Mouse (Mus musculus) thymus, postnatal 36 days (tissue): ENCODE results near the gene Oxgr1.

Experiments used
- DNase-seq, 2 experiments: peaks; one replicate each; pipeline ENCODE4 v3.0.0; 2022; ENCODE audit warnings: mixed read lengths in 2 of 2

The Oxgr1 gene

DNA sequence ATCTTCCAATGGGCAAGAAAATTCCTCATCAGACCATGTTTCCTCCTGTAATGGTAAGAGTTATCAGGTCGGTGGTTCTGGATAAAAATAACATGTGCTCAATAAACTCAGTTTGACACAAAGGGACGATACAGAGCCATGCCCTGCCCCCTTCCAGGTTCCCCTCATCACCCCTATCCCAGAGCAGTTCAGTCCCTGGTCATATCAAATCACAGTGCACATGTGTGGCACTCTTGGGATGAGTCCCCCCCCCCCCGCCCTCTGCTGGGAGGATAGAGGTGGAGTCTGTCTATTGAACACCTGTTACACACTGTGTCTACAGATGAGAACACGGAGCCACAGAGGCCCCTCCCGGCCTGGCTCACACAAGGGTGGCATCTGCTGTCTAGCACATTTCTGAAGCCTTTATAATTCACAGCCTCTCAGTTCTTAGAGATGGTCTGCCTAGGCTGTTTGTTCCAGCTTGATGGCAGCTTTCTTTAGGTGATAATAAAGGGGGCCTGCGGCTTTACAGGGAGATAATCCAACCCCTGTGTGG, 61.5 kb downstream of the Oxgr1 start:
- no peak for DNase-seq
